Mouse (Mus musculus) heart, adult 2 months (tissue): Measurements from ENCODE around the gene Mum1.
"Not testable (repeated sequence)": the region's sequence is repeated elsewhere in the genome, so short reads cannot be mapped to it uniquely, and the experiment has no call there.

Experiments
- CTCF ChIP-seq: fragments of 200-600 bp; IDR thresholded peaks from 2 replicates; pipeline ENCODE4 v1.8.1; 2022; ENCODE audit warnings: antibody characterized with exemption, mild to moderate bottlenecking, moderate library complexity
- POLR2A ChIP-seq: fragments of 200-500 bp; IDR thresholded peaks from 2 replicates; pipeline ENCODE4 v1.6.1; 2011; ENCODE audit warnings: mild to moderate bottlenecking, low read depth, low read length, control low read depth; ENCODE audit not compliant: insufficient read depth

- not testable (repeated sequence) for TF ChIP-seq CTCF, POLR2A
Measured at GRCm38 (mm10) chr10:80211547-80212103, 14.6 kb upstream of the Mum1 start.
